Mouse (Mus musculus): ENCODE measurements around the gene Eps8. TPM values are rescaled to one million over a fixed set of nuclear protein-coding genes. Genes with fewer than 3 reads are reported as not detected.

Eps8 gene
- polyA plus RNA-seq, 1 experiment from 2014 or later: 24.5 TPM

GRCm38 (mm10) chr6:137496562-137496961 is 158.1 kb downstream of the Eps8 start:
- WGBS: 93% methylated on average over 2 of the region's 2 CpGs
- DNase-seq (no peak), ATAC-seq (ENCODE audit: insufficient read depth) (no peak)
- Histone ChIP-seq H3K36me3 (ENCODE audit: insufficient read depth) (0 out of 2 replicates have a peak, but pooled peaks cover 2% of the 10 kb centered on the region), H3K9ac (no peak overlapping the region), H3K27ac (ENCODE audit: low read depth) (no peak overlapping the region), H3K4me1 (ENCODE audit: insufficient read depth) (no peaks in the 10 kb centered on the region), H3K9me3 (ENCODE audit: low read depth, low read length) (no peaks in the 10 kb centered on the region), H3K4me3 (ENCODE audit: low read depth, low read length) (no peak overlapping the region), H3K4me2 (no peak overlapping the region), H3K27me3 (ENCODE audit: insufficient read depth, low read length) (no peaks in the 10 kb centered on the region)
- TF ChIP-seq CTCF (IDR thresholded peaks at IDR 0.05; ENCODE audit: low read depth): no peak

GRCm38 (mm10) chr6:137495233-137495632 is 159.4 kb downstream of the Eps8 start:
- no peak overlapping the region for H3K4me3 ChIP-seq (ENCODE audit: low read depth, low read length)
- no peak for DNase-seq
- H3K27me3 ChIP-seq (ENCODE audit: insufficient read depth, low read length): no peaks in the 10 kb centered on the region
- no peak for ATAC-seq (ENCODE audit: insufficient read depth)
- H3K27ac ChIP-seq (ENCODE audit: low read depth): no peak overlapping the region
- no peaks in the 10 kb centered on the region for H3K4me1 ChIP-seq (ENCODE audit: insufficient read depth)
- H3K9me3 ChIP-seq (ENCODE audit: low read depth, low read length): no peaks in the 10 kb centered on the region
- 0 out of 2 replicates have a peak, but pooled peaks cover 2% of the 10 kb centered on the region for H3K36me3 ChIP-seq (ENCODE audit: insufficient read depth)
- 76% methylated on average over 6 of the region's 6 CpGs for WGBS
- H3K9ac ChIP-seq: no peak overlapping the region
- H3K4me2 ChIP-seq: no peak overlapping the region
- TF ChIP-seq CTCF (IDR thresholded peaks at IDR 0.05; ENCODE audit: low read depth): no peak

GRCm38 (mm10) chr6:137494801-137495200 is 159.9 kb downstream of the Eps8 start:
- 79% methylated on average over 1 of the region's 1 CpGs for WGBS
- Histone ChIP-seq H3K4me1 (ENCODE audit: insufficient read depth) (no peaks in the 10 kb centered on the region), H3K9ac (no peak overlapping the region), H3K9me3 (ENCODE audit: low read depth, low read length) (no peaks in the 10 kb centered on the region), H3K36me3 (ENCODE audit: insufficient read depth) (0 out of 2 replicates have a peak, but pooled peaks cover 2% of the 10 kb centered on the region), H3K4me2 (no peak overlapping the region), H3K27ac (ENCODE audit: low read depth) (no peak overlapping the region), H3K27me3 (ENCODE audit: insufficient read depth, low read length) (no peaks in the 10 kb centered on the region), H3K4me3 (ENCODE audit: low read depth, low read length) (no peak overlapping the region)
- no peak for TF ChIP-seq CTCF (IDR thresholded peaks at IDR 0.05; ENCODE audit: low read depth)
- ATAC-seq (ENCODE audit: insufficient read depth) (no peak), DNase-seq (no peak)

- Histone ChIP-seq H3K27ac (ENCODE audit: low read depth) (no peak overlapping the region), H3K4me2 (no peak overlapping the region), H3K9ac (no peak overlapping the region), H3K4me3 (ENCODE audit: low read depth, low read length) (no peak overlapping the region), H3K4me1 (ENCODE audit: insufficient read depth) (no peaks in the 10 kb centered on the region), H3K36me3 (ENCODE audit: insufficient read depth) (0 out of 2 replicates have a peak, but pooled peaks cover 2% of the 10 kb centered on the region), H3K27me3 (ENCODE audit: insufficient read depth, low read length) (no peaks in the 10 kb centered on the region), H3K9me3 (ENCODE audit: low read depth, low read length) (no peaks in the 10 kb centered on the region)
- no peak for ATAC-seq (ENCODE audit: insufficient read depth)
- TF ChIP-seq CTCF (IDR thresholded peaks at IDR 0.05; ENCODE audit: low read depth): no peak
- no peak for DNase-seq
Measured at GRCm38 (mm10) chr6:137494136-137494475, 160.6 kb downstream of the Eps8 start.

- Histone ChIP-seq H3K4me2 (no peak overlapping the region), H3K27ac (ENCODE audit: low read depth) (no peak overlapping the region), H3K27me3 (ENCODE audit: insufficient read depth, low read length) (no peaks in the 10 kb centered on the region), H3K9me3 (ENCODE audit: low read depth, low read length) (no peaks in the 10 kb centered on the region), H3K4me3 (ENCODE audit: low read depth, low read length) (no peak overlapping the region), H3K36me3 (ENCODE audit: insufficient read depth) (no peaks in the 10 kb centered on the region), H3K9ac (no peak overlapping the region), H3K4me1 (ENCODE audit: insufficient read depth) (no peaks in the 10 kb centered on the region)
- ATAC-seq (ENCODE audit: insufficient read depth) (no peak), DNase-seq (no peak)
- TF ChIP-seq CTCF (IDR thresholded peaks at IDR 0.05; ENCODE audit: low read depth): no peak
- 85% methylated on average over 17 of the region's 17 CpGs for WGBS
Measured at GRCm38 (mm10) chr6:137493211-137494135, 161.2 kb downstream of the Eps8 start.

GRCm38 (mm10) chr6:137492582-137492981 is 162.1 kb downstream of the Eps8 start:
- Histone ChIP-seq H3K27ac (ENCODE audit: low read depth) (no peak overlapping the region), H3K36me3 (ENCODE audit: insufficient read depth) (no peaks in the 10 kb centered on the region), H3K27me3 (ENCODE audit: insufficient read depth, low read length) (no peaks in the 10 kb centered on the region), H3K4me1 (ENCODE audit: insufficient read depth) (no peaks in the 10 kb centered on the region), H3K9me3 (ENCODE audit: low read depth, low read length) (no peaks in the 10 kb centered on the region), H3K9ac (no peak overlapping the region), H3K4me3 (ENCODE audit: low read depth, low read length) (no peak overlapping the region), H3K4me2 (no peak overlapping the region)
- DNase-seq (no peak), ATAC-seq (ENCODE audit: insufficient read depth) (no peak)
- WGBS: 78% methylated on average over 4 of the region's 4 CpGs
- no peak for TF ChIP-seq CTCF (IDR thresholded peaks at IDR 0.05; ENCODE audit: low read depth)

- H3K27ac ChIP-seq (ENCODE audit: low read depth): no peak overlapping the region
- DNase-seq: no peak
- H3K4me1 ChIP-seq (ENCODE audit: insufficient read depth): no peaks in the 10 kb centered on the region
- H3K27me3 ChIP-seq (ENCODE audit: insufficient read depth, low read length): no peaks in the 10 kb centered on the region
- 27% methylated on average over 2 of the region's 2 CpGs for WGBS
- TF ChIP-seq CTCF (IDR thresholded peaks at IDR 0.05; ENCODE audit: low read depth): no peak
- H3K4me2 ChIP-seq: no peak overlapping the region
- ATAC-seq (ENCODE audit: insufficient read depth): no peak
- no peak overlapping the region for H3K4me3 ChIP-seq (ENCODE audit: low read depth, low read length)
- no peak overlapping the region for H3K9ac ChIP-seq
- no peaks in the 10 kb centered on the region for H3K9me3 ChIP-seq (ENCODE audit: low read depth, low read length)
- H3K36me3 ChIP-seq (ENCODE audit: insufficient read depth): no peaks in the 10 kb centered on the region
Measured at GRCm38 (mm10) chr6:137491659-137492058, 163.0 kb downstream of the Eps8 start.

Data from lung, embryonic 14.5 days (tissue).